Mouse (Mus musculus) frontal cortex, adult 2 months (tissue): ENCODE data around the gene Tyw1. TPM values are rescaled to one million over a fixed set of nuclear protein-coding genes. Genes with fewer than 3 reads are reported as not detected.

Experiments
- DNase-seq, 2 experiments: peaks; one replicate each; pipeline ENCODE4 v3.0.0; 2022; ENCODE audit warnings: low spot score in 1 of 2; ENCODE audit errors: extremely low spot score in 1 of 2
- polyA plus RNA-seq: library from polyadenylated mRNA; depleted of rRNA; stranded (reverse); fragments of >200 nt; gene quantifications from 2 replicates; pipeline ENCODE4 v1.2.3, GENCODE M21; 2012; rRNA removed

The Tyw1 gene
- polyA plus RNA-seq, 1 experiment = 15.1 TPM

- DNase-seq = no peak
Observed at GRCm38 (mm10) chr5:130375411-130375810, 120.0 kb downstream of the Tyw1 start.

GRCm38 (mm10) chr5:130384222-130384912, 128.9 kb downstream of the Tyw1 start, which contains the start of gene A330070K13Rik:
Gene A330070K13Rik, minus strand, starts transcription at chr5:130384631.
- peak in 1 of 2 experiments; percentile 38 for DNase-seq

- DNase-seq = no peak
Observed at GRCm38 (mm10) chr5:130386418-130386817, 131.0 kb downstream of the Tyw1 start.

Other genes with a start within 250 kb of the Tyw1 start
- gene Asl, start 226.4 kb upstream of the Tyw1 start, polyA plus RNA-seq = 25.0 and 29.6 TPM in 2 replicates
- gene Crcp, start 226.3 kb upstream of the Tyw1 start, polyA plus RNA-seq = 41.8 and 44.8 TPM in 2 replicates
- gene Tpst1, start 182.3 kb upstream of the Tyw1 start, polyA plus RNA-seq = 32.1 and 34.5 TPM in 2 replicates
- 8.4 and 10.7 TPM in 2 replicates for gene Kctd7, start 110.8 kb upstream of the Tyw1 start, polyA plus RNA-seq
- gene Rabgef1, start 83.8 kb upstream of the Tyw1 start, polyA plus RNA-seq = 36.0 and 43.2 TPM in 2 replicates
- gene Tmem248, start 38.5 kb upstream of the Tyw1 start, polyA plus RNA-seq = 31.2 and 32.7 TPM in 2 replicates
- gene Sbds, start 89 bp upstream of the Tyw1 start, polyA plus RNA-seq = 85.8 and 93.8 TPM in 2 replicates
- 25.1 and 35.6 TPM in 2 replicates for gene Caln1, start 113.8 kb downstream of the Tyw1 start, polyA plus RNA-seq
- 0.23 and 0.56 TPM in 2 replicates for gene A330070K13Rik, start 129.0 kb downstream of the Tyw1 start, polyA plus RNA-seq